Mouse (Mus musculus) liver, embryonic 15.5 days (tissue): Measurements from ENCODE around the gene Dnajb12. TPM values are rescaled to one million over a fixed set of nuclear protein-coding genes. Genes with fewer than 3 reads are reported as not detected.
A peak's percentile ranks its signal among the peaks of the same experiment; 100 is the strongest.

Experiments used
- ATAC-seq: fragments of 200-750 bp; cut with Nextera tagmentation; 2 replicates; pipeline ENCODE4 v1.8.0; 2017; ENCODE audit warnings: moderate number of reproducible peaks, mild to moderate bottlenecking, moderate library complexity; ENCODE audit not compliant: insufficient read depth
- H3K27ac ChIP-seq: fragments of 300-500 bp; sonication (generic); replicated peaks from 2 replicates; pipeline ENCODE4 v1.5.1; 2015; ENCODE audit warnings: mild to moderate bottlenecking, inconsistent platforms
- H3K27me3 ChIP-seq: fragments of 300-500 bp; sonication (generic); 2 replicates; pipeline ENCODE4 v1.6.1; 2015; ENCODE audit warnings: mild to moderate bottlenecking, inconsistent platforms
- H3K36me3 ChIP-seq: fragments of 300-500 bp; sonication (generic); replicated peaks from 2 replicates; pipeline ENCODE4 v1.6.1; 2015; ENCODE audit warnings: moderate library complexity, mild to moderate bottlenecking, inconsistent platforms
- H3K4me1 ChIP-seq: fragments of 300-500 bp; sonication (generic); replicated peaks from 2 replicates; pipeline ENCODE4 v1.6.1; 2015; ENCODE audit warnings: inconsistent platforms
- H3K4me2 ChIP-seq: fragments of 300-500 bp; sonication (generic); 2 replicates; pipeline ENCODE4 v1.6.1; 2015; ENCODE audit warnings: moderate library complexity, mild to moderate bottlenecking, inconsistent platforms
- H3K4me3 ChIP-seq: fragments of 300-500 bp; sonication (generic); replicated peaks from 2 replicates; pipeline ENCODE4 v1.5.1; 2015; ENCODE audit warnings: mild to moderate bottlenecking, inconsistent platforms
- H3K9ac ChIP-seq: fragments of 300-500 bp; sonication (generic); 2 replicates; pipeline ENCODE4 v1.6.1; 2015; ENCODE audit warnings: moderate library complexity, mild to moderate bottlenecking, inconsistent platforms
- H3K9me3 ChIP-seq: fragments of 300-500 bp; sonication (generic); replicated peaks from 2 replicates; pipeline ENCODE4 v1.6.1; 2016; ENCODE audit warnings: inconsistent platforms
- WGBS: fragments of 180-500 bp; shearing (Covaris S2); methylation state at CpG from one replicate; pipeline ENCODE4 v1.1.7; 2015; ENCODE audit warnings: mixed read lengths; ENCODE audit not compliant: insufficient replicate concordance; 5-methylcytosine and 5-hydroxymethylcytosine counted together
- polyA plus RNA-seq: library from polyadenylated mRNA; unstranded; fragments of >200 nt; fragmentation: Nextera tagmentation; extraction: Ambion mirVana; gene quantifications from 2 replicates; pipeline ENCODE4 v1.2.1, GENCODE M21; 2015

The Dnajb12 gene
- polyA plus RNA-seq, 1 experiment from 2014 or later = 14.3 TPM

DNA sequence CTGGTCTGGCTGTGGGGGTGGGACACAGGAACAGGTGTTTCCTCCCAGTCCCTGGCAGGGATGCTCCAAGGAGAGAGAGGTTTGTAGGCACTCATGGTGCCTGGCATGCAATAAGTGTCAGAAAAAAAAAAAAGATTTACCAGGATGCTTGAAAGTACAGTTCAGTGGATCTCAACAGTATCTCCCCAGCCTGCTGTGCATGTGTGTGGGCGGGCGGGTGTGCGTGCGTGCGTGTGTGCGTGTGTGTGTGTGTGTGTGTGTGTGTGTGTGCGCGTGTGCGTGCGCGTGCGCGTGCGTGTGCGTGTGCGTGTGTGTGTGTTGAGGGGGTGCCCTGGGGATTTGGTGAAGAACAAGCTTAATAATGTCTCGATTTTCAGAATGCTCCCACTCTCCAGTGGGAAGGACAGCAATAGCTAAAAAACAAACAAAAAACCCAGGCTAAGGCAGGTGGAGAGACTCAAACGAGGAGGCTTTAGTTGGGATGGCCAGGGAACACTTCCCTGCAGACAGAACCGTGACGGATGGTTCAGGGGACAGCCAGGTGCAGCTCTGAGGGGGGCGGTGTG is 63.0 kb downstream of the Dnajb12 start:
- 45% methylated on average over 21 of the region's 21 CpGs for WGBS
- Histone ChIP-seq H3K4me2 (peak overlapping the region; percentile 53), H3K27me3 (peaks cover 28% of the 10 kb centered on the region), H3K36me3 (no peaks in the 10 kb centered on the region), H3K4me1 (peaks cover 16% of the 10 kb centered on the region), H3K27ac (no peak overlapping the region), H3K9ac (0 out of 2 replicates have a peak overlapping the region, but pooled peaks have one; percentile 9), H3K9me3 (no peaks in the 10 kb centered on the region), H3K4me3 (0 out of 2 replicates have a peak overlapping the region, but pooled peaks have one; percentile 17)
- ATAC-seq = no peak

- no peaks in the 10 kb centered on the region for H3K36me3 ChIP-seq
- H3K4me2 ChIP-seq = peak overlapping the region; percentile 53
- WGBS = 6% methylated on average over 16 of the region's 16 CpGs
- no peak overlapping the region for H3K27ac ChIP-seq
- peaks cover 30% of the 10 kb centered on the region for H3K27me3 ChIP-seq
- H3K9ac ChIP-seq = 0 out of 2 replicates have a peak overlapping the region, but pooled peaks have one; percentile 9
- H3K4me1 ChIP-seq = peaks cover 16% of the 10 kb centered on the region
- peak overlapping the region; percentile 17 for H3K4me3 ChIP-seq
- no peaks in the 10 kb centered on the region for H3K9me3 ChIP-seq
- peak; percentile 26 for ATAC-seq
These were observed 63.6 kb downstream of the Dnajb12 start for GRCm38 (mm10) chr10:59942847-59943420.

DNA sequence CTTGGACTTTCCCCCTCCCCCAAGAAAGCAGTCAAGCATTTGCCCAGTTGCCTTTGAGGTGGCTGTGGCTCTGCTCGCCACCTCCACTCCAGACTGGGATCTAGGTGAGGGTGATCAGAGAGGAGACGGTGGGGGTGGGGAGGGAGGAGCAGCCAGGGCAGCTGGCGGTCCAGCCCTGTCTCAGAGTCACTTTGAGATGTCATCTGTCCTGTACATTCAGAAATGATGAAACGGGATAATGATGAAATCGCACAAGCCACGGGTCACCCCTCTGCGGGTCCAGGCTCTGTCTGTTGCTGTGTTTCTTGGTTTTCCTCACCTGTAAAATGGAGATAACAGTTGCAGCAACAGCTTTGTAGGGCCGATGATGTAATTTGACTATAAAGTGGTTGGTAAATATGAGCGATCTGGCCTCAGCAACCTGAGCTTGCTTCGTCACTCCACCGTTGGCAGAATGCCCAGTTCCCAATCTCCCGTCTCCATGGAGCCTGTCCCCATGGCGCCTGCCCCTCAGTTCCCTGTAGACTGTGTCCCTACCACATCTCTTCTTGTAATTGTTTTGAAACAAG is 64.1 kb downstream of the Dnajb12 start:
- peaks cover 16% of the 10 kb centered on the region for H3K4me1 ChIP-seq
- ATAC-seq = peak; percentile 74
- WGBS = 25% methylated on average over 13 of the region's 13 CpGs
- peak overlapping the region; percentile 53 for H3K4me2 ChIP-seq
- no peak overlapping the region for H3K27ac ChIP-seq
- peaks cover 35% of the 10 kb centered on the region for H3K27me3 ChIP-seq
- no peaks in the 10 kb centered on the region for H3K9me3 ChIP-seq
- H3K9ac ChIP-seq = 0 out of 2 replicates have a peak overlapping the region, but pooled peaks have one; percentile 9
- H3K36me3 ChIP-seq = no peaks in the 10 kb centered on the region
- peak overlapping the region; percentile 17 for H3K4me3 ChIP-seq

- Histone ChIP-seq H3K9ac (no peak overlapping the region), H3K27ac (no peak overlapping the region), H3K27me3 (peaks cover 54% of the 10 kb centered on the region), H3K4me1 (peaks cover 20% of the 10 kb centered on the region), H3K9me3 (no peaks in the 10 kb centered on the region), H3K4me3 (no peak overlapping the region), H3K4me2 (no peak overlapping the region), H3K36me3 (no peaks in the 10 kb centered on the region)
- no peak for ATAC-seq
- 86% methylated on average over 3 of the region's 3 CpGs for WGBS
These were observed 66.1 kb downstream of the Dnajb12 start for GRCm38 (mm10) chr10:59945416-59945815.

DNA sequence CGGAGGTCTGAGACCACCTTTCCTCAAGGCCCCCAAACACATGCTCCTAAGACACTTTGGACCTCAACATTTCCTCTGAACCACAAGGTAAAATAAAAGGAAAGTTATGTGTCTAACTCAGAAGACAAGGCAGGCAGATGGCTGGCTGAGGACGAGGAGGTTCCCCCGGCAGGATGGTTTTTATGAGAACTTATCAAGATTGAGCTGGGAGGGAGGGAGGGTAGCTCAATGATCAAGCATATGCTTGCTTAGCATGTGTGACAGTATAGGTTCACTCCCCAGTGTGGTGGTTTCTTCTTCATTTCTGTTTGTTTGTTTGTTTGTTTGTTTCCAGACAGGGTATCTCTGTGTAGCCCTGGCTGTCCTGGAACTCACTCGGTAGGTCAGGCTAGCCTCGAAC is 67.0 kb downstream of the Dnajb12 start:
- H3K36me3 ChIP-seq = no peaks in the 10 kb centered on the region
- H3K4me2 ChIP-seq = no peak overlapping the region
- H3K27me3 ChIP-seq = peaks cover 60% of the 10 kb centered on the region
- H3K9ac ChIP-seq = no peak overlapping the region
- 48% methylated on average over 5 of the region's 5 CpGs for WGBS
- no peak for ATAC-seq
- no peak overlapping the region for H3K27ac ChIP-seq
- peaks cover 30% of the 10 kb centered on the region for H3K4me1 ChIP-seq
- H3K9me3 ChIP-seq = no peaks in the 10 kb centered on the region
- no peak overlapping the region for H3K4me3 ChIP-seq

DNA sequence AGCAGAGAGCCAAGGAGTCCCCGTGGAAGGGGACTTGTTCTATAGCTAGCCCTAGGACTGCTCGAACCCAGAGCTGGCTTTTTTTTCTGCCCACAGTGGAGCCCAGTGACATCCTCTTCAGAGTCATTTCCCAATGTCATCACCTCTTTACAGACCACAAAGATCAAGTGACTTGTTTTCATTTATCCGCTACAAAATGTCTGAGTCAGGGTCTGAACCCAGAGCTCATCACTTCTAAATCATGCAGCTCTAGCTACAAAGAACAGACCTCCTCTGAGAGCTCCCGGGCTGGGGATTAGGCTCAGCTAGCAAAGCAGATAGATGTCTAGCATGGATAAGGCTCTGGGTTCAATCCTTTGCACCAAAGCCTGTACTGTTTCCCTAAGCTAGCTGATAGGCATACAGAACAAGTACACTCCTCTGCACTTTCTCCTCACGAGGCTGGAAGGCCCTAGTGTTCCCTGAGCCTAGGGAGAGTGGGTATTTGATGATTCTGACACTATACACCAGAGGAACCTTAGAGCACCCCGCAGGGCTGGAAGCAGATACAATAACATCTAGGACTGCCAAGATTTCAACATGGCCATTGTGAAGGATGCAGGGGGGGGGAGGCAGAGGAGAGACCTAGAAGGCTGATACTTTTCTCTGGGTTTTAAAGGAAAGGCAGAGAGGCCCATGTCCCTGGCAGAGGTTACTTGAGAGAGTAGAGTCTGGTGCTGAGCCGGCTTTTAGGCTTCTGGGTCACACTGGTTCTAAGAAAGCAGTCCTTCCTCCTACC is 68.1 kb downstream of the Dnajb12 start:
- no peak overlapping the region for H3K4me3 ChIP-seq
- peaks cover 59% of the 10 kb centered on the region for H3K27me3 ChIP-seq
- no peak overlapping the region for H3K4me2 ChIP-seq
- no peaks in the 10 kb centered on the region for H3K36me3 ChIP-seq
- no peak overlapping the region for H3K9ac ChIP-seq
- no peak overlapping the region for H3K27ac ChIP-seq
- WGBS = 54% methylated on average over 7 of the region's 7 CpGs
- H3K9me3 ChIP-seq = no peaks in the 10 kb centered on the region
- H3K4me1 ChIP-seq = peaks cover 40% of the 10 kb centered on the region
- no peak for ATAC-seq

- no peak for ATAC-seq
- WGBS = 36% methylated on average over 6 of the region's 6 CpGs
- Histone ChIP-seq H3K9ac (no peak overlapping the region), H3K4me1 (peaks cover 36% of the 10 kb centered on the region), H3K9me3 (no peaks in the 10 kb centered on the region), H3K27ac (no peak overlapping the region), H3K4me3 (no peak overlapping the region), H3K27me3 (peaks cover 58% of the 10 kb centered on the region), H3K36me3 (no peaks in the 10 kb centered on the region), H3K4me2 (no peak overlapping the region)
These were observed 69.3 kb downstream of the Dnajb12 start for GRCm38 (mm10) chr10:59948363-59949254.

Other genes starting within 250 kb of the Dnajb12 start
- 38.2 and 42.1 TPM in 2 replicates for gene Micu1, start 177.1 kb upstream of the Dnajb12 start, polyA plus RNA-seq
- 5.6 and 6.6 TPM in 2 replicates for gene Ddit4, start 72.3 kb downstream of the Dnajb12 start, polyA plus RNA-seq
- 15.7 and 16.5 TPM in 2 replicates for gene Ascc1, start 123.2 kb downstream of the Dnajb12 start, polyA plus RNA-seq
- 37.5 and 39.0 TPM in 2 replicates for gene Anapc16, start 123.6 kb downstream of the Dnajb12 start, polyA plus RNA-seq
- gene Spock2, start 226.7 kb downstream of the Dnajb12 start, polyA plus RNA-seq = 0.09 and 0.10 TPM in 2 replicates